8 mouse cellular contexts compared by ENCODE assay signal in the genomic region with DNA sequence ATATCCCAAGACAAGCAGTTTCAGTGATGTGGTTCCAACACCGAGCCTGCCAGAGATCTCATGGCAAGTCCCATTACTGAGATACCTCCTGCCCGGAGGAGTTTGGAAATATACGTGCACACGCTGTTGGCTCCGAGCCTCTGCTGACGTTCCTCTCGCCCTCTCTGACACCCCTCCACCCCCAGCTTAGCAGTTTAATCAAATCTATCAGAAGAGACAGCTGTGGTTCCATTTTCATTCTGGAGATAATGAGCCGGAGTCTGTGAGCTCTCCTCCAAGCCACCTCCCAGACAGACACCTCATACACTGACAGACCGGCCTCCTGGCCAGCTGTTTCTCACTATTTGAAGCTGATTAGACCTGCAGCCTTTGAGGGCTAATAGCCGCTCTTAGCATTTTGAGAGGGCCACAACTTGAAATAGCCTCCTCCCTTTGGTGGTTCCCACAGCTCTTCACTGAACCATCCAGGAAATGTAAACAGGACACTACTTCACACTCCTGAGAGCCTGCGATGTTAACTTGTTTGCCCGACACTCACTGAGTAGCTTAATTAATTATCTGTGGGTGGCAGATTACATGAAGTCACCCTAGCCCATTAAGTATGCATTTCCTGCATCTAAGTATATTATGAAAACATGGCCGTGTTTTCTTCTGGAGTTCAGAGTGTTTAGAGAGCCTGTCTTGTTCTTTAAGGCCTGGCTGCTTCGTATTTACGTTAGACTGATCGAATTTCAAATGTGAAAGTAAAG.
A peak's percentile ranks its signal among the peaks of the same experiment; 100 is the strongest.
DNase-seq lines count a peak whose midpoint lies in the region; ATAC-seq lines count a peak whose summit lies in the region.

No protein-coding gene starts in this region.

- H3K4me3 ChIP-seq in lung, embryonic 16.5 days (ENCODE audit: low read length): peak overlapping the region; percentile 16
- H3K4me3 ChIP-seq in forebrain, embryonic 14.5 days (ENCODE audit: low read depth, low read length): no peak overlapping the region
- 0 out of 2 replicates have a peak overlapping the region, but pooled peaks have one; percentile 32 for H3K4me3 ChIP-seq in limb, embryonic 15.5 days
- H3K4me3 ChIP-seq in neural tube, embryonic 15.5 days (replicated peaks): no peak overlapping the region

- peak overlapping the region; percentile 56 for H3K9ac ChIP-seq in lung, embryonic 16.5 days (ENCODE audit: low read length)
- no peak overlapping the region for H3K9ac ChIP-seq in forebrain, embryonic 14.5 days (ENCODE audit: low read length)
- no peak overlapping the region for H3K9ac ChIP-seq in limb, embryonic 15.5 days
- H3K9ac ChIP-seq in neural tube, embryonic 15.5 days (replicated peaks): no peak overlapping the region

- H3K4me2 ChIP-seq in lung, embryonic 16.5 days (ENCODE audit: low read depth, low read length): peak overlapping the region; percentile 63
- peak overlapping the region; percentile 58 for H3K4me2 ChIP-seq in forebrain, embryonic 14.5 days (ENCODE audit: low read length)
- H3K4me2 ChIP-seq in limb, embryonic 15.5 days: peak overlapping the region; percentile 51
- H3K4me2 ChIP-seq in neural tube, embryonic 15.5 days: peak overlapping the region; percentile 68

- peak; percentile 46 for ATAC-seq in lung, embryonic 16.5 days (ENCODE audit: low read depth)
- ATAC-seq in forebrain, embryonic 14.5 days: peak; percentile 40; the same call in 1 of the 2 replicates
- ATAC-seq in limb, embryonic 15.5 days (ENCODE audit: insufficient number of reproducible peaks, low FRiP score, low TSS enrichment, low read depth): no peak
- ATAC-seq in neural tube, embryonic 15.5 days (ENCODE audit: low FRiP score): no peak

- 0 out of 2 replicates have a peak, but pooled peaks cover 2% of the 10 kb centered on the region for H3K9me3 ChIP-seq in lung, embryonic 16.5 days (ENCODE audit: control insufficient read depth, low read length)
- no peaks in the 10 kb centered on the region for H3K9me3 ChIP-seq in forebrain, embryonic 14.5 days (replicated peaks; ENCODE audit: control insufficient read depth, low read length)
- no peaks in the 10 kb centered on the region for H3K9me3 ChIP-seq in limb, embryonic 15.5 days
- no peaks in the 10 kb centered on the region for H3K9me3 ChIP-seq in neural tube, embryonic 15.5 days (replicated peaks)

- no peaks in the 10 kb centered on the region for H3K36me3 ChIP-seq in lung, embryonic 16.5 days (ENCODE audit: control insufficient read depth, insufficient read depth, low read length)
- H3K36me3 ChIP-seq in forebrain, embryonic 14.5 days (ENCODE audit: control insufficient read depth, insufficient read depth, low read length): no peaks in the 10 kb centered on the region
- H3K36me3 ChIP-seq in limb, embryonic 15.5 days: no peaks in the 10 kb centered on the region
- no peaks in the 10 kb centered on the region for H3K36me3 ChIP-seq in neural tube, embryonic 15.5 days

- DNase-seq in lung, postnatal 14 days: no peak
- DNase-seq in forebrain, embryonic 14.5 days (ENCODE audit: low spot score): peak; percentile 66
- DNase-seq in layer of hippocampus, adult 9-11 months: no peak
- DNase-seq in adrenal gland, adult 8-10 months: no peak
- no peak for DNase-seq in gastrocnemius, postnatal 25 days

- WGBS in lung, embryonic 16.5 days: 6% methylated on average over 16 of the region's 16 CpGs
- WGBS in forebrain, embryonic 14.5 days: 9% methylated on average over 16 of the region's 16 CpGs
- WGBS in limb, embryonic 15.5 days: 8% methylated on average over 16 of the region's 16 CpGs
- 16% methylated on average over 16 of the region's 16 CpGs for WGBS in neural tube, embryonic 15.5 days

- H3K27ac ChIP-seq in lung, embryonic 16.5 days (ENCODE audit: low read length): peak overlapping the region; percentile 60
- H3K27ac ChIP-seq in forebrain, embryonic 14.5 days (ENCODE audit: low read depth, low read length): no peak overlapping the region; the same call in 1 of the 2 replicates
- H3K27ac ChIP-seq in limb, embryonic 15.5 days: peak overlapping the region; percentile 90
- H3K27ac ChIP-seq in neural tube, embryonic 15.5 days (replicated peaks): no peak overlapping the region

- peaks cover 24% of the 10 kb centered on the region for H3K4me1 ChIP-seq in lung, embryonic 16.5 days (replicated peaks; ENCODE audit: control insufficient read depth, insufficient read depth, low read length)
- H3K4me1 ChIP-seq in forebrain, embryonic 14.5 days (ENCODE audit: control insufficient read depth, insufficient read depth, low read length): peaks cover 19% of the 10 kb centered on the region
- H3K4me1 ChIP-seq in limb, embryonic 15.5 days: peaks cover 30% of the 10 kb centered on the region
- H3K4me1 ChIP-seq in neural tube, embryonic 15.5 days: peaks cover 30% of the 10 kb centered on the region

- H3K27me3 ChIP-seq in lung, embryonic 16.5 days (ENCODE audit: control insufficient read depth, insufficient read depth, low read depth, low read length): no peaks in the 10 kb centered on the region
- H3K27me3 ChIP-seq in forebrain, embryonic 14.5 days (replicated peaks; ENCODE audit: control insufficient read depth, insufficient read depth, low read length): no peaks in the 10 kb centered on the region
- H3K27me3 ChIP-seq in limb, embryonic 15.5 days: no peaks in the 10 kb centered on the region
- H3K27me3 ChIP-seq in neural tube, embryonic 15.5 days (replicated peaks): no peaks in the 10 kb centered on the region

Comparison
In these comparisons a context has a peak if more than half of its experiments do, and no peak if none do; other contexts are left out.
1. ATAC-seq: peak in lung, embryonic 16.5 days (single experiment) and forebrain, embryonic 14.5 days (single experiment); none in limb, embryonic 15.5 days (single experiment) and neural tube, embryonic 15.5 days (single experiment).
2. H3K27ac ChIP-seq: peak in lung, embryonic 16.5 days (single experiment) and limb, embryonic 15.5 days (single experiment); none in forebrain, embryonic 14.5 days (single experiment) and neural tube, embryonic 15.5 days (single experiment).
3. H3K4me3 ChIP-seq: peak in lung, embryonic 16.5 days (single experiment) and limb, embryonic 15.5 days (single experiment); none in forebrain, embryonic 14.5 days (single experiment) and neural tube, embryonic 15.5 days (single experiment).
4. Peak in every context shown above with its lines, with median percentiles within 50 percentile points of each other: H3K4me2 ChIP-seq.